Mouse (Mus musculus) subcutaneous adipose tissue, adult 2 months (tissue): ENCODE data around the gene F930015N05Rik. TPM values are rescaled to one million over a fixed set of nuclear protein-coding genes. Genes with fewer than 3 reads are reported as not detected.

Experiments used
- polyA plus RNA-seq: library from polyadenylated mRNA; depleted of rRNA; stranded (reverse); fragments of >200 nt; gene quantifications from 2 replicates; pipeline ENCODE4 v1.2.3, GENCODE M21; 2012; ENCODE audit warnings: low replicate concordance; rRNA removed

Gene F930015N05Rik
- polyA plus RNA-seq, result 0.07 and 0.32 TPM in 2 replicates

DNA sequence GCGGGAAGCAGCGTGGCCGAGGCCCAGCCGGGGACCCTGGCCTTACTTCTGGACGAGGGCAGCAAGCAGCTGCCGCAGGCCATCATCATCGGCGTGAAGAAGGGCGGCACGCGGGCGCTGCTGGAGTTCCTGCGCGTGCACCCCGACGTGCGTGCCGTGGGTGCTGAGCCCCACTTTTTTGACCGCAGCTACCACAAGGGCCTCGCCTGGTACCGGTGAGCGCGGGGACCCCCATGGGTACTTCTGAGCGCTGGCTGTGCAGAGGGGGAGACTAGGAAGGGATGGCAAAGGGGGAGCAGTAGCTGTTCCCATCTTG, at the start of gene F930015N05Rik:
Gene F930015N05Rik (minus strand): TSS at position 242 of the 316 bp plus-strand sequence.

DNA sequence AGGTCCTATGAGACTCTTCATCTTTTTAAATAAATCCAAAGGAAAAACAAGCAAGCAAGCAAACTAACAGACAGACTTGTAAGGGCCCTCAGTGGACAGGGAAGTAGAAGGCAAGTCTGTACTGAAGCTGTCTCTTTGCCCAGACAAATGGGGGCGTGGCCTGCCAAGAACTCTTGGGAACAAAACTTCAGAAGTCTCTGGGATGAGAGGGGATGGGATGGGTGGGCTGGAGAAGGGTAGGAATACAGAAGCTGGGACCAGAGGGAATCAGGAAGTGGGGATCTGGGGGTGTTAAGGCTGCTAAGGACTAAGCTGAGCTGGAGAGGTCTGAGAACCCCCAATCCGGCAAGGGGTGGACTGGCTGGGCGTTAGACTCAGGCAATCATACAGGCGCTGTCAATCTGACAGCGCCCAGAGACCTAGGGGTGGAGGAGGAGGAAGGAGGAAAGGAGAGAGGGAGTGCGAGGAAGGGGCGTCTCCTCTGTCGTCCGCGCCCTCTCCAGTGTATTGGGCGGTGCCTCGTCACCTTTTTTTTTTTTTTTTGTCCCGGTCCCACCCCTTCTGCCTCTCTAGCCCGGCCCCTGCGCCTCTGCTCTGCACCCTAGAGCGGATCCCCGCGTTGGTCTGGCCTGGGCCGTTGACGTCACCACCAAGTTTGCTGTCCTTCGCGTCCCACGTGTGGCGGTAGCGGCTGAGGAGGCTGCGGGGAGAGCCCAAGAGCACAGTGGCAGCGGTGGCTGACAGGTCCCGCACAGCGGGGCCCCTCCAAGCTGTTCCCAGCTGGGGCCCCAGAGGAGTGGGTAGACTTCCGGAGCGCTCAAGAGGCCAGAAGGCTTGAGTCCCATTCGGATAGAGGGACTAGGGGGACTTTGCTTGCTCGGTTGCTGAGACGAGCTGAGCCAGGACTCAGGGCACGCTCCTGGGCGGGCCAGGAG, 1.6 kb downstream of the F930015N05Rik start, which contains the start of gene Hs3st3a1:
Gene Hs3st3a1 (plus strand): TSS at position 722 of the 935 bp plus-strand sequence.

Other genes starting within 250 kb of the F930015N05Rik start
- gene Hs3st3a1, start 1.3 kb downstream of the F930015N05Rik start, polyA plus RNA-seq, result 0.17 and 0.62 TPM in 2 replicates